Mouse (Mus musculus): ENCODE data around the gene Nup188.

Gene Nup188

GRCm38 (mm10) chr2:30285004-30285403 is 1.2 kb upstream of the Nup188 start:
- no peak for DNase-seq (ENCODE audit: low spot score in 2 of 2)

GRCm38 (mm10) chr2:30285416-30286181 is 598 bp upstream of the Nup188 start:
- DNase-seq (ENCODE audit: low spot score in 2 of 2), result peak in 1 of 2 experiments; percentile 35

- DNase-seq (ENCODE audit: low spot score in 2 of 2), result no peak
Measured at GRCm38 (mm10) chr2:30287027-30287373, 803 bp downstream of the Nup188 start.

- no peak for DNase-seq (ENCODE audit: low spot score in 2 of 2)
Measured at GRCm38 (mm10) chr2:30299525-30299924, 13.3 kb downstream of the Nup188 start.

GRCm38 (mm10) chr2:30299966-30300365 is 13.8 kb downstream of the Nup188 start:
- no peak for DNase-seq (ENCODE audit: low spot score in 2 of 2)

GRCm38 (mm10) chr2:30306087-30306486 is 19.9 kb downstream of the Nup188 start:
- DNase-seq (ENCODE audit: low spot score in 2 of 2), result no peak

GRCm38 (mm10) chr2:30309351-30309750 is 23.2 kb downstream of the Nup188 start:
- no peak for DNase-seq (ENCODE audit: low spot score in 2 of 2)

GRCm38 (mm10) chr2:30311481-30311880 is 25.3 kb downstream of the Nup188 start:
- no peak for DNase-seq (ENCODE audit: low spot score in 2 of 2)

- DNase-seq (ENCODE audit: low spot score in 2 of 2), result no peak
Measured at GRCm38 (mm10) chr2:30316136-30316535, 29.9 kb downstream of the Nup188 start.

- no peak for DNase-seq (ENCODE audit: low spot score in 2 of 2)
Measured at GRCm38 (mm10) chr2:30316955-30317354, 30.8 kb downstream of the Nup188 start.

GRCm38 (mm10) chr2:30319260-30319659 is 33.1 kb downstream of the Nup188 start:
- no peak for DNase-seq (ENCODE audit: low spot score in 2 of 2)

GRCm38 (mm10) chr2:30323111-30323510 is 36.9 kb downstream of the Nup188 start:
- DNase-seq (ENCODE audit: low spot score in 2 of 2), result no peak

GRCm38 (mm10) chr2:30325296-30325695 is 39.1 kb downstream of the Nup188 start:
- DNase-seq (ENCODE audit: low spot score in 2 of 2), result no peak

- DNase-seq (ENCODE audit: low spot score in 2 of 2), result no peak
Measured at GRCm38 (mm10) chr2:30327276-30327675, 41.1 kb downstream of the Nup188 start.

- no peak for DNase-seq (ENCODE audit: low spot score in 2 of 2)
Measured at GRCm38 (mm10) chr2:30328791-30329190, 42.6 kb downstream of the Nup188 start.

- DNase-seq (ENCODE audit: low spot score in 2 of 2), result no peak
Measured at GRCm38 (mm10) chr2:30335324-30335723, 49.1 kb downstream of the Nup188 start.

- DNase-seq (ENCODE audit: low spot score in 2 of 2), result no peak
Measured at GRCm38 (mm10) chr2:30336174-30336915, 50.1 kb downstream of the Nup188 start.

GRCm38 (mm10) chr2:30337179-30337578 is 51.0 kb downstream of the Nup188 start:
- no peak for DNase-seq (ENCODE audit: low spot score in 2 of 2)

- no peak for DNase-seq (ENCODE audit: low spot score in 2 of 2)
Measured at GRCm38 (mm10) chr2:30342061-30342460, 55.9 kb downstream of the Nup188 start.

GRCm38 (mm10) chr2:30342544-30342943 is 56.3 kb downstream of the Nup188 start:
- no peak for DNase-seq (ENCODE audit: low spot score in 2 of 2)

GRCm38 (mm10) chr2:30343601-30344137 is 57.5 kb downstream of the Nup188 start:
- no peak for DNase-seq (ENCODE audit: low spot score in 2 of 2)

GRCm38 (mm10) chr2:30345971-30346676 is 59.9 kb downstream of the Nup188 start:
- no peak for DNase-seq (ENCODE audit: low spot score in 2 of 2)
